Mouse (Mus musculus) spleen, adult 2 months (tissue): ENCODE measurements at regions not wholly inside any gene's neighbourhood (a gene's known extent, or its start where the extent isn't known, plus 50 kb on each side); places are given as distances from the start of the nearest gene placed in this dataset.

ENCODE experiments used
- CTCF ChIP-seq: fragments of 200-500 bp; IDR thresholded peaks from 2 replicates; pipeline ENCODE4 v1.5.1; 2011; ENCODE audit warnings: mild to moderate bottlenecking, inconsistent platforms; ENCODE audit not compliant: insufficient read depth, insufficient read length, insufficient replicate concordance; ENCODE audit errors: extremely low read depth
- POLR2A ChIP-seq: fragments of 200-500 bp; IDR thresholded peaks from 2 replicates; pipeline ENCODE4 v1.6.1; 2011; ENCODE audit warnings: low read depth, low read length, inconsistent platforms

- TF ChIP-seq CTCF (no peak), POLR2A (no peak)
These were observed 580.2 kb downstream of the Psat1 start for GRCm38 (mm10) chr19:15366951-15367350.
